Mouse (Mus musculus) gastrocnemius, postnatal 14 days (tissue): ENCODE results near the gene Gata1. TPM values are rescaled to one million over a fixed set of nuclear protein-coding genes. Genes with fewer than 3 reads are reported as not detected.
"Not testable (repeated sequence)": the region's sequence is repeated elsewhere in the genome, so short reads cannot be mapped to it uniquely, and the experiment has no call there.

ENCODE experiments used
- DNase-seq: peaks from one replicate; pipeline ENCODE4 v3.0.0; 2021; ENCODE audit warnings: mixed read lengths
- intact Hi-C: fragments of 180-260 bp; cut with DNase I; formaldehyde crosslinking; loops from one replicate; pipeline ENCODE4 v1.15.1; 2025; ENCODE audit warnings: low total_unique reads
- long read RNA-seq, 2 experiments: library from polyadenylated mRNA; stranded (forward); transcript quantifications; one replicate each; pipeline ENCODE4 v2.0.0; 2021
- total RNA-seq, 2 experiments: library from RNA; stranded (reverse); gene quantifications; 2 replicates each; pipeline ENCODE4 v1.2.3; 2021

Gene Gata1
- total RNA-seq, result under 1 TPM in 1 of 2 experiments, not detected in 1; 0.21 TPM
- long read RNA-seq, experiment 1, result 0 reads
- long read RNA-seq, experiment 2, result 0 reads

DNA sequence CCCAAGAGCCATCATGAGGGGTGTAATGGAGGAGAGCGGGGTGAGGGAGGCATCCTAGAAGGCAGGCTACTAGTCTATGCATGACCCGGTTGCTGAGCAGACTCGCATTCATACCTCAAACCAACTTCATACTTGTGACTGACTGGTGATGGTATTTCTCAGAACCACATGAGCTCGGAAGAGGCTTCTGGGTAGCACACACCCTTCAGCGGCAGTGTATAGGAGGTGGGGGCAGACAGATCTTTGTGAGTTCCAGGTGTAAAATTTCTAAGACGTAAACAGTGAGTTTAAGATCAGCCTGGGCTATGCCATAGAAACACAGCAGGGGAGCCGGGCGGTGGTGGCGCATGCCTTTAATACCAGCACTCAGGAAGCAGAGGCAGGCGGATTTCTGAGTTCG is at the start of gene Gata1:
Gata1 (minus strand) TSS at position 180 of the 400 bp plus-strand sequence.
- DNase-seq, result no peak
- intact Hi-C loops, result no loop called here

DNA sequence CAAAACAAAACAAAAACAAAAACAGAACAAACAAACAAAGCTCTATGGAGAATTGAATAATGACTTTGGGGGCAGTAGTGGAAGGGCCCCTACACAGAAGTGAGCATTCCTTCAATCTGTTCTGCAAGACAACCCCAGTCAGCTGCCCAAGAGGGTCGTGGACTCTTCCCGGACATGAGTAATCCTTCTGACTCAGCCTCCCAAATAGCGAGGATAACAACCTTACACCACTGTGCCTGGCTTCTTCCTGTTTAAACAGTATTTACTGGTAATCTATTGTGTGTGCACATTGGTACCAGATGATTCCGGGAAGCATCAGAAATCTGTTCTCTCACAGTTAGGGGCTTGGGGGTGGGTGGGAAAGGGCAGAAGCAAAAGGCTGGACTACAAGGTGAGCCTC is 48.9 kb upstream of the Gata1 start:
- intact Hi-C loops, result no loop called here

GRCm38 (mm10) chrX:8024795-8025194 is 46.9 kb upstream of the Gata1 start:
- intact Hi-C loops, result no loop called here
- DNase-seq, result no peak

More for the DNA sequence above, 48.9 kb upstream of the Gata1 start:
- DNase-seq, result no peak

DNA sequence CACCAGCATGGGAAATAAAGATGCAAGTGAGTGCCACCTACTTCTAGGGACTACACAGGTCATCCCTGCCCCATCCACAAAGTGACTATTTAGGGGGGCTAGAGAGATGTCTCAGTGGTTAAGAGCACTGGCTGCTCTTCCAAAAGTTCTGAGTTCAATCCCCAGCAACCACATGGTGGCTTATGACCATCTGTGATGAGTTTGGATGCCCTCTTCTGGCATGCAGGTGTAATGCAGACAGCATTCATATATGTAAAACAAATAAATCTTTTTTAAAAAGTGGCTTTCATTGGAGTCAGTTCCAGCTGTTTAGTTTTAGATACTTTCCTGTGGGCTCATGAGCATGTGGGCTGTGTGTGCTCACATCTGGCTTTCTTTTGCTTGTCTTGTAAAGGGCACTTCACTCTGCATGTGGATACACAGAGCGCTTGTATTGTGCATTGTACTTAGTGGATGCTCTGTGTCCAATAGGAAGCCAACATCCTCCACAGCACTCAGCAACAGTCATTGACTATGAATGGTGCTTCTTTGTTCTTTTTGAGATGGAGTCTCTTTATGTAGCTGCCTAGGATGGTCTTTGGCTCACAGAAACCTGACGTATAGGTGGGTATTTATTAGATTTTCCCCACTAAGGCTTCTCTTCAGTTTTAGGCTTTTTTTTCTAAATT is 42.4 kb upstream of the Gata1 start:
- no peak for DNase-seq
- intact Hi-C loops, result no loop called here

- intact Hi-C loops, result loop anchor here (5.0 kb wide), 1 partner anchor 101 kb away; the partner anchor contains the start of gene Pcsk1n
- no peak for DNase-seq
These were observed 40.4 kb upstream of the Gata1 start, which contains the start of gene Glod5 for GRCm38 (mm10) chrX:8018286-8018685. Gene Glod5, minus strand, starts transcription at chrX:8018492.

DNA sequence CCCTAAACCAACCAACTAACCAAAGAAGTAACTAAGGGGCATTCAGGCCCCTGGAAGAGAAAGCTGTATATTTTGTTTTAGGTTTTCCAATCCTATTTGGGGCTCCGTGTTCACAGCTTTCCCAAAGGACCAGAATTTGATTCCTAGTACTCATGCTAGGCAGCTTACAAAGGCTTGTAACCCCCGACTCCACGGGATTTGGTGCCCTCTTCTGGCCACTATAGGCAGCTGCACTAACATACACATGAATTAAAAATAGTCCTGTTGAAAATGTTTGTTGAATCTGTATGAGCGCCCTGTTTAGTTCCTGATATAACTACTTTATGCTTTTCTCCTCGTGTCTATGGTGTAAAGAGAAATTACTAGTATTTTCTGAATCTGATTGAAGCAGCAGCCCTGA is 39.3 kb upstream of the Gata1 start:
- intact Hi-C loops, result loop anchor here (5.0 kb wide), 1 partner anchor 100 kb away; the partner anchor contains the start of gene Pcsk1n
- peak; percentile 21 for DNase-seq

- not testable (repeated sequence) for DNase-seq
- intact Hi-C loops, result loop anchor here (5.0 kb wide), 1 partner anchor 98 kb away; the partner anchor contains the start of gene Pcsk1n
These were observed 37.8 kb upstream of the Gata1 start for GRCm38 (mm10) chrX:8015675-8016074.

- intact Hi-C loops, result no loop called here
- DNase-seq, result no peak
These were observed 35.9 kb upstream of the Gata1 start for GRCm38 (mm10) chrX:8013569-8014314.

DNA sequence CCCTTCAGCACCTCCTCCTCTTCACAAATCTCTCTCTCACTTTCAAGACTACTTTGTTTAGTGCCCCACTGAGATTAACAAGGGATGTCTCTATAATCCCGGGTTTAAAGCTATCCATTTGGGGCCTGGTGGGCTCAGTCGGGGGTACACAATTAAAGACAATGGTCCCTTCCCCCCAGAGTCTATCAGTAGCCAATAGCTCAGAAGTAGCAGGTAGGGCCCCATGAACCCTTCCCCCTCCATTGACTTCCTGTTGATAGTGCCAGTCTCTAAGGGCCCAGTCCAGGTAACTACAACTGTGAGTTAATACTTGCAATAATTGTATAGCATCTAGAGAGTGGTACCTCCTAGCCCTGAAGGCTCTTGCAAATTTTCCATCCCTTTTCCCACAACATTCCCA is 35.3 kb upstream of the Gata1 start:
- intact Hi-C loops, result no loop called here
- no peak for DNase-seq

DNA sequence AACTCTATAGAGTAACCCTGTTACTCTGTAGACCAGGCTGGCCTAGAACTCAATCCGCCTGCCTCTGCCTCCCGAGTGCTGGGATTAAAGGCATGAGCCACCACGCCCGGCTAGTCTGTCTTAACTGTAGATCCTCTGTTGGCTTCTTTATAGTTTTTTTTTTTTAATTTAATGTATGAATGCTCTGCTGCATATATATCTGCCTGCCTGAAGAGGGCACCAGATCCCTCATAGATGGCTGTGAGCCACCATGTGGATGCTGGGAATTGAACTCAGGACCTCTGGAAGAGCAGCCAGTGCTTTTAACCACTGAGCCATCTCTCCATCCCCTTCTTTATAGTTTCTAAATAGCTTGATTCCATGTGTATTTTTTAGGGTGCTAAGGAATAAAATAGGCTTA is 31.5 kb upstream of the Gata1 start:
- intact Hi-C loops, DNase-seq: not testable (repeated sequence)

DNA sequence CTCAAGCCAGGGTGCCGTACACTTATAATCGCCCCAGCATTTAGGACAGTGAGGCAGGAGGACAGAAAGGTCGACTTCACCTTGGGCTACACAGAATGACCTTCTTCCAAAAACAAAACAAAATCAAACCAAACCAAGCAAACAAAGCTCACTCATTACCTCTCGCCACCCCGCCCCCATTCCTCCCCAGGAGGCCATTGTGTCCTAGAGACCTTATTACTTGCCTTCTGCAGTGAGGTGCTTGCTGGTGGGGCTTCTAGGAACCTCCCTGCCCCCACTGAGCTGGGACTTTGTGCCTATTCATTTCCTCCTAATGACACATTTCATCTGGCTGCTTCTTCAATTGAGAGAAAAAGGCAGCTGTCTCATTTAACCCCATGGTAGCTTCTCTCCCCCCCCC is 30.7 kb upstream of the Gata1 start:
- DNase-seq, result no peak
- intact Hi-C loops, result no loop called here

DNA sequence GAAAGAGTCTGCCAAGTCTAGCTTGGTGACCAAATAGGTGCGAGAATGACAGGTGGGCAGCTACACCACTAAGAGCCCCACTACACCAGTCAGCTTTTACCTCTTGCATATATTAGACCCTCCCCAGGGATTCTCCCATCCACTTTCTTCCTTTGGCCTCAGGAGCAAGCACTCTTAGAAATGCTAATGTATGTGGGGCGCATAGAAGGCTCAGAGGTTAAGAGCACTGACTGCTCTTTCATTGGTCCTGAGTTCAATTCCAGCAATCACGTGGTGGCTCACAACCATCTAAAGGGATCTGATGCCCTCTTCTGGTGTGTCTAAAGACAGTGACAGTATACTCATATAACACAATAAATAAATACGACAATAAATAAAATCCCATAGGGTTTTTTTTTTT is 25.1 kb upstream of the Gata1 start:
- intact Hi-C loops, result no loop called here
- no peak for DNase-seq

DNA sequence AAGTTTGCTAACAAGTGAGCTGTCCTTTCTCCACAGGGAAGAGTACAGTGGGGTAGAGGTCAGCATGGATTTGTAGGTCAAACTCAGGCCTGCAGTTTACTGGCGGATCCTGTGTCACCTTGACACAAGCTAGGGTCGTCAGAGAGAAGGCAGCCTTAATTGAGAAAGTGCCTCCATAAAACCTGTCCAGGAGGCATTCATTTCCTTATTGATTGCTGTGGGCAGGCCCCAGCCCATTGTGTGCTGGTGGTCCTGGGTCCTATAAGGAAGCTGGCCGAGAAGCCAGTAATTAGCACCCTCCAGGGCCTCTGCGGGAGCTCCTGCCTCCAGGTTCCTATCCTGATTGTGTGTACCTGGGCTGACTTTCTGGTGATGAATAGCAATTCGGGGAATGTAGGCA is 24.1 kb upstream of the Gata1 start:
- intact Hi-C loops, result no loop called here

DNA sequence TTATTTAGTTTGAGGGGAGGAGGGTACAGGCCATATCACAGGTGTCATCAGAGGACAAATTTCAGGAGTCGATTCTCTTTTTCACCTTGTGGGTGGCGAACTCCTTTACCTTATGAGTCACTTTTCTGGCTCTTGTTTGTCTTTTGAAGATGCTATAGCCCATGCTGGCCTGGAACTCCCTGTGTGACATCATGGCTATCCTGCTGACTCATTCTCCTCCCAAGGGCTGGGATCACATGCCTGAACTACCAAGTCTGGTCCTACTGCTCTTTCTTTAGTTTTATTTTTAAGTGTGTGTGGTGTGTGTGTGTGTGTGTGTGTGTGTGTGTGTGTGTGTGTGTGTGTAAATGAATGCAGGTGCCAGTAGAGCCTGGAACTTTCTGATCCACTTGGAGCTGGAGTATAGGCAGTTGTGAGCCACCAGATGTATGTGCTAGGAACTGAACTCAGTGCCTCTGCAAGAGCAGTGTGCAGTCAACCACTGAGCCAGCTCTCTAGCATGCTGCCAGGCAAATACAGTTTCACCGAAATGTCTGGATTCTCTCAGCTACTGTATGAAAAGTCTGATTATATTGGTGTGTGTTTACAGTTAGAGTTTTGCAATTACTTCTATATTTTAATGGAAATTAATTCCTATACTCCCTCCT is 22.8 kb upstream of the Gata1 start:
- intact Hi-C loops, result no loop called here
- DNase-seq, result no peak

More for the DNA sequence above, 24.1 kb upstream of the Gata1 start:
- no peak for DNase-seq

DNA sequence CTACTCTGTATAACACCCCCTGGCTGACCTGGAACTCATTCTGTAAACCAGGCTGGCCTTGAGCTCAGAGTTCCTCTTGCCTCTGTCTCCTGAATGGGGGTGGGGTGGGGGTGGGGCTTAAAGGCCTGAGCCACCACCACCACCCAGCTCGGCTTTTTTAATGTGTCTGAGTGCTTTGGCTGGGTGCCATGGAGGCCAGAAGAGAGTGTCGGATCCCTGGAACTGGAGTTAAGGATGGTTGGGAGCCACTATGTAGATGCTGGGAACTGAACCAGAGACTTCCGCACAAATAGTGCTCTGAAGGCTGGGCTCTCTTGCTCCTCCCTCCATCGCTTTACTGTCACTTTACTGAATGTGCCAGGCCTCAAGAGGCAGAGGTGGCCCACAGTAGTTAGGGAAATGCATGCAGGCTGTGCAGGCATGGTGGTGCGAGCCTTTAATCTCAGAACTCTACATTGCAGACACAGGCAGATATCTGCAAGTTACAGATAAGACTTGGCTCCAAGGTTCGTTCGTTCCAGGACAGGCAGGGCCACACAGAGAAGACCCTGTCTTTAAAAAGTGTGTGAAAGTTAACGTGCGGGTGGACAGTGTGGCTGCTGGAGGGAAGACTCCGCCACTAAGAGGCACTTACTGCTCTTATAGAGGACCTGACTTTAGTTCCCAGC is 15.3 kb upstream of the Gata1 start:
- intact Hi-C loops, result no loop called here
- DNase-seq, result no peak

- no peak for DNase-seq
- intact Hi-C loops, result no loop called here
These were observed 14.7 kb upstream of the Gata1 start for GRCm38 (mm10) chrX:7992379-7993067.

GRCm38 (mm10) chrX:7981368-7981767 is 3.5 kb upstream of the Gata1 start:
- DNase-seq, result no peak
- intact Hi-C loops, result no loop called here

GRCm38 (mm10) chrX:7971292-7971691 is 6.6 kb downstream of the Gata1 start:
- intact Hi-C loops, result no loop called here
- no peak for DNase-seq

- intact Hi-C loops, result no loop called here
These were observed 9.0 kb downstream of the Gata1 start for GRCm38 (mm10) chrX:7968899-7969298.

More at GRCm38 (mm10) chrX:7968899-7969298, 9.0 kb downstream of the Gata1 start:
- no peak for DNase-seq
